Mouse (Mus musculus): ENCODE measurements around the gene Tm9sf4. TPM values are rescaled to one million over a fixed set of nuclear protein-coding genes. Genes with fewer than 3 reads are reported as not detected.

Gene Tm9sf4
- 42.5 and 43.9 TPM in 2 replicates for polyA plus RNA-seq (2012; rRNA removed)

GRCm38 (mm10) chr2:153160844-153161683 lies at the start of gene Tm9sf4:
Gene Tm9sf4, plus strand, starts transcription at chr2:153161303.
- 7% methylated on average over 34 of the region's 34 CpGs for WGBS
- Histone ChIP-seq H3K4me3 (ENCODE audit: control insufficient read depth, insufficient read depth, low read length) (peak within 1 kb of the TSS; percentile 65), H3K36me3 (ENCODE audit: control insufficient read depth, insufficient read depth, low read length) (no peaks in the 10 kb centered on the region), H3K4me1 (replicated peaks; ENCODE audit: control insufficient read depth, insufficient read depth, low read length) (peaks cover 5% of the 10 kb centered on the region), H3K27ac (ENCODE audit: control insufficient read depth, insufficient read depth, low read length) (peak within 1 kb of the TSS; percentile 90), H3K27me3 (ENCODE audit: control insufficient read depth, insufficient read depth, low read length) (no peaks in the 10 kb centered on the region)
- TF ChIP-seq POLR2A (IDR thresholded peaks at IDR 0.05; ENCODE audit: control insufficient read depth, extremely low read depth, insufficient read depth, low read length, poor library complexity) (peak; percentile 56), CTCF (IDR thresholded peaks at IDR 0.05; ENCODE audit: borderline replicate concordance, control insufficient read depth, extremely low read depth, insufficient read depth, low read length, poor library complexity) (0 out of 2 replicates have a peak, but pooled peaks have one; percentile 2)
- DNase-seq, result peak; percentile 90

GRCm38 (mm10) chr2:153115679-153116081 lies 45.4 kb upstream of the Tm9sf4 start:
- no peaks in the 10 kb centered on the region for H3K27me3 ChIP-seq (ENCODE audit: control insufficient read depth, insufficient read depth, low read length)
- no peak overlapping the region; the same call in 1 of the 2 replicates for H3K27ac ChIP-seq (ENCODE audit: control insufficient read depth, insufficient read depth, low read length)
- H3K36me3 ChIP-seq (ENCODE audit: control insufficient read depth, insufficient read depth, low read length), result no peaks in the 10 kb centered on the region
- no peak for DNase-seq
- TF ChIP-seq CTCF (IDR thresholded peaks at IDR 0.05; ENCODE audit: borderline replicate concordance, control insufficient read depth, extremely low read depth, insufficient read depth, low read length, poor library complexity) (no peak), POLR2A (IDR thresholded peaks at IDR 0.05; ENCODE audit: control insufficient read depth, extremely low read depth, insufficient read depth, low read length, poor library complexity) (no peak)
- no peak overlapping the region for H3K4me3 ChIP-seq (ENCODE audit: control insufficient read depth, insufficient read depth, low read length)
- 17% methylated on average over 4 of the region's 4 CpGs for WGBS
- H3K4me1 ChIP-seq (replicated peaks; ENCODE audit: control insufficient read depth, insufficient read depth, low read length), result peaks cover 11% of the 10 kb centered on the region

- WGBS, result 5% methylated on average over 7 of the region's 7 CpGs
- Histone ChIP-seq H3K27ac (ENCODE audit: control insufficient read depth, insufficient read depth, low read length) (peak overlapping the region; percentile 79), H3K36me3 (ENCODE audit: control insufficient read depth, insufficient read depth, low read length) (no peaks in the 10 kb centered on the region), H3K27me3 (ENCODE audit: control insufficient read depth, insufficient read depth, low read length) (no peaks in the 10 kb centered on the region), H3K4me3 (ENCODE audit: control insufficient read depth, insufficient read depth, low read length) (no peak overlapping the region), H3K4me1 (replicated peaks; ENCODE audit: control insufficient read depth, insufficient read depth, low read length) (peaks cover 11% of the 10 kb centered on the region)
- TF ChIP-seq POLR2A (IDR thresholded peaks at IDR 0.05; ENCODE audit: control insufficient read depth, extremely low read depth, insufficient read depth, low read length, poor library complexity) (no peak), CTCF (IDR thresholded peaks at IDR 0.05; ENCODE audit: borderline replicate concordance, control insufficient read depth, extremely low read depth, insufficient read depth, low read length, poor library complexity) (no peak)
- DNase-seq, result peak; percentile 30
Measured at GRCm38 (mm10) chr2:153117051-153117486, 44.0 kb upstream of the Tm9sf4 start.

- no peak for DNase-seq
- Histone ChIP-seq H3K4me1 (replicated peaks; ENCODE audit: control insufficient read depth, insufficient read depth, low read length) (peaks cover 11% of the 10 kb centered on the region), H3K4me3 (ENCODE audit: control insufficient read depth, insufficient read depth, low read length) (no peak overlapping the region), H3K27ac (ENCODE audit: control insufficient read depth, insufficient read depth, low read length) (no peak overlapping the region), H3K27me3 (ENCODE audit: control insufficient read depth, insufficient read depth, low read length) (no peaks in the 10 kb centered on the region), H3K36me3 (ENCODE audit: control insufficient read depth, insufficient read depth, low read length) (no peaks in the 10 kb centered on the region)
- WGBS, result 95% methylated on average over 6 of the region's 6 CpGs
- no peak for TF ChIP-seq CTCF (IDR thresholded peaks at IDR 0.05; ENCODE audit: borderline replicate concordance, control insufficient read depth, extremely low read depth, insufficient read depth, low read length, poor library complexity)
- no peak for TF ChIP-seq POLR2A (IDR thresholded peaks at IDR 0.05; ENCODE audit: control insufficient read depth, extremely low read depth, insufficient read depth, low read length, poor library complexity)
Measured at GRCm38 (mm10) chr2:153119488-153119887, 41.6 kb upstream of the Tm9sf4 start.

- no peak for DNase-seq
- no peak overlapping the region for H3K4me3 ChIP-seq (ENCODE audit: control insufficient read depth, insufficient read depth, low read length)
- no peak for TF ChIP-seq CTCF (IDR thresholded peaks at IDR 0.05; ENCODE audit: borderline replicate concordance, control insufficient read depth, extremely low read depth, insufficient read depth, low read length, poor library complexity)
- TF ChIP-seq POLR2A (IDR thresholded peaks at IDR 0.05; ENCODE audit: control insufficient read depth, extremely low read depth, insufficient read depth, low read length, poor library complexity), result no peak
- H3K27ac ChIP-seq (ENCODE audit: control insufficient read depth, insufficient read depth, low read length), result no peak overlapping the region
- WGBS, result 60% methylated on average over 8 of the region's 8 CpGs
- no peaks in the 10 kb centered on the region for H3K27me3 ChIP-seq (ENCODE audit: control insufficient read depth, insufficient read depth, low read length)
- peaks cover 11% of the 10 kb centered on the region for H3K4me1 ChIP-seq (replicated peaks; ENCODE audit: control insufficient read depth, insufficient read depth, low read length)
- H3K36me3 ChIP-seq (ENCODE audit: control insufficient read depth, insufficient read depth, low read length), result no peaks in the 10 kb centered on the region
Measured at GRCm38 (mm10) chr2:153120126-153120525, 41.0 kb upstream of the Tm9sf4 start.

- H3K27ac ChIP-seq (ENCODE audit: control insufficient read depth, insufficient read depth, low read length), result no peak overlapping the region
- WGBS, result 59% methylated on average over 8 of the region's 8 CpGs
- no peaks in the 10 kb centered on the region for H3K36me3 ChIP-seq (ENCODE audit: control insufficient read depth, insufficient read depth, low read length)
- no peak for DNase-seq
- H3K4me3 ChIP-seq (ENCODE audit: control insufficient read depth, insufficient read depth, low read length), result no peak overlapping the region
- H3K27me3 ChIP-seq (ENCODE audit: control insufficient read depth, insufficient read depth, low read length), result no peaks in the 10 kb centered on the region
- H3K4me1 ChIP-seq (replicated peaks; ENCODE audit: control insufficient read depth, insufficient read depth, low read length), result peaks cover 8% of the 10 kb centered on the region
- TF ChIP-seq POLR2A (IDR thresholded peaks at IDR 0.05; ENCODE audit: control insufficient read depth, extremely low read depth, insufficient read depth, low read length, poor library complexity) (no peak), CTCF (IDR thresholded peaks at IDR 0.05; ENCODE audit: borderline replicate concordance, control insufficient read depth, extremely low read depth, insufficient read depth, low read length, poor library complexity) (no peak)
Measured at GRCm38 (mm10) chr2:153121821-153122615, 39.1 kb upstream of the Tm9sf4 start.

All from thymus, adult 2 months (tissue).